Mouse (Mus musculus) thymus, adult 2 months (tissue): Measurements from ENCODE around the gene Hipk4.

Experiments
- CTCF ChIP-seq: fragments of 200-500 bp; IDR thresholded peaks from 2 replicates; pipeline ENCODE4 v1.5.1; 2012; ENCODE audit warnings: mild to moderate bottlenecking, control low read depth, low read length, moderate library complexity, borderline replicate concordance; ENCODE audit not compliant: control insufficient read depth, poor library complexity, insufficient read depth; ENCODE audit errors: extremely low read depth
- POLR2A ChIP-seq: fragments of 200-500 bp; IDR thresholded peaks from 2 replicates; pipeline ENCODE4 v1.6.1; 2012; ENCODE audit warnings: mild to moderate bottlenecking, low read length, control low read depth, moderate library complexity; ENCODE audit not compliant: control insufficient read depth, poor library complexity, insufficient read depth; ENCODE audit errors: extremely low read depth

DNA sequence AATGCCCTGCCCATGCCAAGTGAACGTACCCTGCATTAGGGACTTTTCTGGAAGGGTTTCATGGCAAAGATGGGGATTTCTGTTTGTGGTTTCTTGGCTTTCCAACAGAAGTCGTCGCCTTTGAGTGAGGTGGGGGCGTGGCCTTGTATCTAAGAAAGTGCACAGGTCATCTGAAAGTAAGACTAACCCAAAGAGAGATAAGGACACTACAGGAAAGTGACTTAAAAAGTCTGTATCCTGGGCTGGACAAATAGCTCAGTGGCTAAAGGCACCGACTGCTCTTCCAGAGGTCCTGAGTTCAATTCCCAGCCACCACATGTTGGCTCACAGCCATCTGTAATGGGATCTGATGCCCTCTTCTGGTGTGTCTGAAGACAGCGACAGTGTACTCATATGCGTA is 44.5 kb upstream of the Hipk4 start:
- no peak for TF ChIP-seq POLR2A
- TF ChIP-seq CTCF = no peak
